Mouse (Mus musculus) bone marrow, adult 2 months (tissue): ENCODE results near the gene Adam33.

ENCODE experiments used
- CTCF ChIP-seq: fragments of 200-500 bp; IDR thresholded peaks from 2 replicates; pipeline ENCODE4 v1.5.1; 2011; ENCODE audit warnings: low read length, control low read depth; ENCODE audit not compliant: control insufficient read depth, insufficient read depth
- POLR2A ChIP-seq: fragments of 200-500 bp; IDR thresholded peaks from 2 replicates; pipeline ENCODE4 v1.6.1; 2011; ENCODE audit warnings: low read depth, mild to moderate bottlenecking, control low read depth, low read length, borderline replicate concordance; ENCODE audit not compliant: control insufficient read depth

DNA sequence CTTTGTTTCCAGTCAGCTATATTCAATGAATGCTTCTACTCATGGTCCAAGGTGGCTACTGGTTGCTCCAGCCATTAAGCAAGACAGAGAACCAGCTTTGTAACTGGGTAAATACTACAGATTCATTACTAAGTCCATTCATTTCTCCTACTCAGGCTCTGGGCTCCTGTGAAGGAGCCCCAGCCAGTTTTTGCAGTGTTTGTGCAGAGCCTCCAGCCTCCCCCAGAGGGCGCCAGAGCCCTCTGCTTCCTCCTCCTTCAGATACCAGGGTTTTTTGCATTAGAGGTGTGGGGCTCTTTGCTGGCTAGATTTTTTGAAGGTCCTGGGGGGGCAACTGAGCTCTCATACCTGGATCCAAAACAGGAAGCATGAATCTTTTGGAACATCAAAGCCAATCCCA is 31.2 kb upstream of the Adam33 start:
- TF ChIP-seq POLR2A, result no peak
- peak; percentile 89 for TF ChIP-seq CTCF
